Mouse (Mus musculus) MN1 (cell line): Measurements from ENCODE around the gene Mindy4b-ps.
"Not testable (repeated sequence)": the region's sequence is repeated elsewhere in the genome, so short reads cannot be mapped to it uniquely, and the experiment has no call there.

Experiments
- DNase-seq: peaks from one replicate; pipeline ENCODE4 v3.0.0-alpha.2; 2016; ENCODE audit warnings: low spot score

Gene Mindy4b-ps

DNA sequence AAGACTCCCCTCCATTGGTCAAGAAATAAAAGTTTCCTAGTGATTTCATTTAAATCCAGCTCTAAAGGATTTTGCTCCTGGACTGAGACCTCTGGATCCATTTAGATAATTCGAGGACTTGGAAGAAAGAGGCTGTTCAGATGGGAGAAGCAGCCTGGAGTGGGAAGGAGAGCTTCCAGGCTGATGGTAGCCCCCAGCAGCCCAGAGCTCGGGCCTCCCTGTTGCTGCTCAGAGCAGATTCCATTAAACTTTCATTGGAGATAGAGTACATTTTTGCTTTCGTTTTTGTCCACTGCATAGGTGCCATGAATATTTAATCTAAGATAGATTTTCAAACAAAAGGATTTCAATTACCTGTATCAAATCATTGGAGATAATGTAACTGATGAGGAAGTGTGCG is at the start of gene Mindy4b-ps:
Gene Mindy4b-ps (minus strand): TSS at position 101 of the 400 bp plus-strand sequence.
- DNase-seq, result no peak

GRCm38 (mm10) chr3:58871882-58872281 is 49.8 kb upstream of the Mindy4b-ps start:
- DNase-seq, result not testable (repeated sequence)

DNA sequence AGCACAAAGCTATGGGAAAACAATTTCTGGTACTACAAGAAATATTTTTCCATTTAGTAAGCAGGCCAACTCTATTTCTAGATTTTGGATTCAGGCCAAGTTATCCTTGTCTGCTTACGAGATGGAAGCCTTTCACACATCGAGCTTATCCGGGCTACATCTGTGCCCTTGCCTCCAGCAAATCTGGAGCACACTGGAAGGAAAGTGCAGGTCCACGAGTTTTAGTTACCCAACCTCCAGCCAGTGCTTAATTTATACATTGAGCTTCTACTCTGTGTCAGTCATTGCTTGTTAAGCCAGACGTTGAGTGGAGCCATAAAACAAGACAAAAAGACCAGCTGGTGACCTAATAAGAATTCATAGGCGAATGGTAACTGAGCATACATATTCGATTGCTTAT is 43.6 kb upstream of the Mindy4b-ps start:
- DNase-seq, result no peak

DNA sequence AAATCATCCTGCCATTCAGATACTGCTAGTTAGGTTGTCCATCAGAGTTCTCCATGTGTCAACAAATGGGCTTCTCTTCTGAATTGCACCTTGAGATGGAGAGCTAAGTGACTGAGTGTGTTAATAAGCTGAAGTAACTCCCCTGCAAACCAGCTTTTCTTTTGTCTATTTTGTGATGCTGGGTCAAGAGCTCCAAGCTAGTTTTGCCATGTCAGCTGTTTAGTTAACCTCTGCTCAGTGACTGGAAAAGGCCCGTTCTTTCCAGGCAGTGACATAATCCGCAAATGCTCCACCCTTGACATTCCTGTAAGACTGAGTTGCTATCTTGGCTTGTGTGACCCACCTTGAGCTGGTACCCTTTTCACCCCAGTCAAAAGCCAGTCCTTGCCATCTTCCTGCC is 40.9 kb upstream of the Mindy4b-ps start:
- no peak for DNase-seq

DNA sequence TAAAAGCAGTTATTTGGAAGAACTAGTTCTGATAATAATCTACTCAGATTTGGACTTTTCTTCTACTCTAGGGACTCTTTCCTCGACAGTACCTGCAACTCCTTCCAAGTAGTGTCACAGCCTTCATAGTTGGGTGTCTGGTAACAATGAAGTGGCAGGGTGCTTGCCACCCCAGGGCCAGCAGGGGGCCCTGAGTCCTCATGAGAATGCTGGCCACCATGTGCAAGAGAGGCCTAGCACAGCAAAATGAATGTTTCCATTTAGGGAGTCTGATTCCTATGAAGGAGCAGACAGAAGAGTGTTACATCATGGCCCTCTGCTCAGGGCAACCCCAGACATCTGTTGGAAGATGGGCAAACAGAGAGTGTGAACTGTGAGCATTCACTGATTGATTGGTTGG is 21.3 kb upstream of the Mindy4b-ps start:
- no peak for DNase-seq

DNA sequence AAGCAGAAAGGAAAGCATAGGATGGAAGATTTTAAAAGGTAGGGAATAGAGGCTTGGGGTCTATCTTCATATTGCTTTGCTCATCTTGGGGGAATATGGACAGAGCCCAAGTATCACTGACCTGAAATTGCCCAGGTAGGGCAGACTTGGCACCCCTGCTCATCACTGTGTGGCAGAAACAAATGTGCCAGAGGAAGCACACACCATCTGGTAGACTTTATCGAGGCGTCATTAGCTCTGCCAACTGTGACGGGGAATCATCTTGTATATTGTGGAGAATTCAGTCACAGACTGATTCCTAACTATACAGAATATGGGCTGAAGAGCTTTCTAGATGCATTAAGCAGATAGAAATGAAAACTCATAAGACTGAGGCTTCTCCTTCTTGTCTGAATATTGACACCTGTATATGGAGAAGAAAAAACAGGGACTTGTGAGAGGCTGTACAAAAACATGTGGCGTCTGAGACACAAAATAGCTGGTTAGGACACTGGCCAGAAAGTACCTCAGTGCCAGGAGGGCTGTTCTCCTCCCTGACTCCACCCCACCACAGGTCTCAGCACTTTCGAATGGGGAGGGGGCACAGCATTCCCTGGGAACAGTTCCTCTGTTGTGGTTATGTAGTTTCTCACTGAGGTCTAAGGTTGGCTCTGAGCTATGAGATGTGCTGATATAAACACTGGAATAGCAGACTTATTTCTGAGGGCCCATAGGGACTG is 11.5 kb upstream of the Mindy4b-ps start:
- no peak for DNase-seq

GRCm38 (mm10) chr3:58832888-58833287 is 10.8 kb upstream of the Mindy4b-ps start:
- DNase-seq, result no peak

- no peak for DNase-seq
Measured at GRCm38 (mm10) chr3:58831586-58831985, 9.5 kb upstream of the Mindy4b-ps start.

DNA sequence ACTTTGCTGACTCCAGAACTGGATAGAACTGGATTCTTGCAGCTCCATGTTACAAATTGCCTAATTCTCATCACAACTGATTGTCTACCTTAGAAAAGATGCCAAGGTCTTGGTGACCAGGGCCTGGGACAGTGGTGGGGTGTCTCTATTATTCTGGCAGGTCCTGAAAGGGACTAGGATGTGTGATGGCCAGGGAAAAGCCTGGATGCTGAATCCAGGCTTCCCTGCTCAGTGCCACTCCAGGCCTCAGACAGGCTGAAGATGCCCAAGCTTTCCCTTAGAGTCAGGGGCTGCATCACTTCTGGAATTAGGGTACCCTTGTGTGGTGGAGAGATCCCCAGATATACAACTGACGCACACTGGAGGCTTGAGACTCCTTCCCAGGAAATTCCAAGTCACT is 7.8 kb upstream of the Mindy4b-ps start:
- DNase-seq, result no peak

DNA sequence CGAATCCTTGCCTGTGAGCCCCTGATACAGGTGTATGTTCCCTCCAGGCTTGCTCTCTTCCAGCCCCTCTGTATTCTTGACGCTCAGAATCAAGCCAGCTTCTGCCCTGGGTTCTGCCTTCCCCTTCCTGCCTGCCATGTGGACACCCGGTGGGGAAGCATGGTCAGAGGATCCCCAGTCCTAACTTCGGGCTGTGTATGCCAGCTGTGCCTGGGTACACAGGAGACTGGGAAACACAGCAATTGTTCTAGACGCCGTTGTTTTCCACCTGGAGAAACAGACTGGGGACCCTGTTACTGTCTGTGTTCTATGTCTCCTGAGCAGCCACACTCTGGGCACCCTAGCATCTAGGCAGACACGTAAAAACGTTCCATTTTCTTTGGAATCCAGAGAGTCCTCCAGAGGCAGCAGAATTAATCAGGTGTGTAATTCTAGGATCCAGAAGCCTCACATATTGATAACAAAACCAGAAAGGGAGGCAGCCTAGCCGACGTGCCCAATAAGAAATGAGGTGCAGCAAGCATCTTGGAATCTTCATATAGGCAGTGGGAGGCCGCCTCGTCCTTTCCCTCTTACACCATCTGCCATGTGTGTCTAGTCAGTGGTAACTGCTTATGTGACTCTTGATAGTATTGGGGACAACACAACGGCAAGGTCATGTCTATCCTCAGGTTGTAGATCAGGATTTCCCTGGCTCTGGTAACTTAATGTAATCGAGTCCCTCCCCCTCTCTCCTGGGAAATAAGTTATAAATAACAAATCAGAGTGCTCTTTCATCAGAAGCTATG is 6.4 kb upstream of the Mindy4b-ps start:
- DNase-seq, result no peak

- DNase-seq, result no peak
Measured at GRCm38 (mm10) chr3:58826266-58826665, 4.2 kb upstream of the Mindy4b-ps start.

DNA sequence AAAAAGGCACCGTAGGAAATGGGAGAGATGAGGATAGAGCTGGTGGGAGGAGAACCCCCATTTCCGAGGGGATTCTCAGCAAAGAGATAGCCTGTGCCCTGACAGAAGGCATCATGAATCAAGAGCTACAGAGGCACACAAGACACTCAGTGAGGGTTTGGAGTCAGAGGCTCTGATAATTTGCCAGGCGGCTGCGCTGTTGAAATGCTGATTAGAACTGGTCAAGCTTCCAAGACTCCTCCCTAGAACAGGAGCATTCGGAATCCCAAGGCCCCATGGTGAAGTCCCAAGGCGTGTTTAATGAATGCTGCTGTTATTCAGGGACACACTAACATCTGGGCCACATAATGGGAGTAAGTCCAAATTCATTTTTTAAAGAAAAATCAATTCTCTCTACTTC is 4.8 kb downstream of the Mindy4b-ps start:
- no peak for DNase-seq

DNA sequence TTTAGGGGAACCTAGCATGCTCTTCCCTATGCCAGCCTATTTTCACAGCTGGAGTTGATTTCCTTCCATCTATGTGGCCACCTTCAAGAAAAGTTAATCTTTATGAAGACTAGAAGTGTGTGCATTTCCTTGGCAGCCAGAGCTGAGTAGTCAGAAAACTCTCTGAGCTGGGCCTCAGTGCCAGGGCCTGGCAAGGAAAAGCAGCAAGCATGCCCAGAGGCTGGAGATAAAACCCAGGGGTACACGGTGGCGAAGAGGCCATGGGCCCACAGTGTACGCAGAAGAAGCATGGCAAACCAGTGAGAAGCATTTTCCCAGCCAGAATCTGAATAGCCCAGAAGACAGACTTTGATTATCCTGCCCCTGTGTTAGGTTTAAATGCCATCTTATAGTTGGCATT is 7.9 kb downstream of the Mindy4b-ps start:
- no peak for DNase-seq

- DNase-seq, result no peak
Measured at GRCm38 (mm10) chr3:58810353-58810752, 11.8 kb downstream of the Mindy4b-ps start.

DNA sequence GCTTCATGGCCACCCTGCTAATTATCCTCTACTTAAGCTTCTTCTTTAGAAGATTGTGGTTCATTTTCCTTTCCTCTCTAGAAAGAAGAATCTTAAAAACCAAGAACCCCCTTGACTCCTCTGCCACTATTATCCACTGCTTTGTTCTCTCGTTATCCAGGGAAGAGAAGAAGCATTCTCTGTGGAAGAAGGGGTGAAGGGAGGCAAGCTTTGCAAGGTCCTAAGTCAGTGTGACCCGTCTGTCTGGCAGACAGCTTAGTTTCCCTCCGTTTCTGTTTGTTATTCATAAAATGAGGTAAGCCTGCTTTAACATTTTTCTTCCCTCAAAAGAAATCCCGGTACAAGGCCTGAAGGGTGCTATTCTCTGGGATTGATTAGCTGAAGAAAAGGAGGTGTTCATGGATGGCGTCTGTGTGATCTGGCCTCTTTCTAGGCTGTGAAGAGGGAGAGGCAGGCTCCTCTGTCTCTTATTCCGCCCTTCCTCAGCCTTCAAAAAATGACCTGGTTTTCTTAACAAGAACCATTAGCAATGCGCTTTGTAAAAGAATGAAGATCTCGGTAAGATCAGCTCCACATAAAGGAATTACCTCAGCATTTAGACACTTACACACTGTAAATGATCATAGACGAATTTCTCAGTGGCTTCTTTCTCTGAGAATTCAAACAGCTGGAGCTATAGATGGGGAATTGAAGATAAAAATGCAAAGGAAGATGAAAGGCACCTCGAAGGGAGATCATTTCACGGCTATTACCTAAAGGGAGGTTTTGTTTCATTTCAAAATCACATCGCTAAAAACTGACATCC is 12.8 kb downstream of the Mindy4b-ps start:
- DNase-seq, result no peak

GRCm38 (mm10) chr3:58808636-58809035 is 13.5 kb downstream of the Mindy4b-ps start:
- no peak for DNase-seq

GRCm38 (mm10) chr3:58804745-58805144 is 17.4 kb downstream of the Mindy4b-ps start:
- no peak for DNase-seq

- DNase-seq, result no peak
Measured at GRCm38 (mm10) chr3:58798676-58799075, 23.4 kb downstream of the Mindy4b-ps start.

DNA sequence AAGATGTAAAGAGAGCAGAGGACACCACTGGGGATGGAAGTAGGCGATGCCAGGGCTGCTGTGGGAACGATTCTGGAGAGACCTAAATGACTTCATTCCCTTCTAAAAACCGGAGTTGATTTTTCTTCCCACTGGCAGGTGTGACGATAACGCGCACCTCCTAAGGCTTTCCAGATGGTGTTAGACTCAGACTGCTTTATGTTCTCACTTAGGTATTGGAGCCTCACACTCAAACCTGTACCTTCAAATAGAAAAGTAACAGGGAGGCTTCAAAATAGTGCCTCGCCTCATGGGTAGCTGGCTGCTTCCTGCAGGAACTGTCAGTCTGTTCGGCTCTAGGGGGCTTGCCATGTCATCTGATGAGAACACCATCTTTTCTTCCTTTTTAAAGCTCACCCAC is 23.9 kb downstream of the Mindy4b-ps start:
- no peak for DNase-seq

GRCm38 (mm10) chr3:58789473-58789872 is 32.6 kb downstream of the Mindy4b-ps start:
- no peak for DNase-seq

DNA sequence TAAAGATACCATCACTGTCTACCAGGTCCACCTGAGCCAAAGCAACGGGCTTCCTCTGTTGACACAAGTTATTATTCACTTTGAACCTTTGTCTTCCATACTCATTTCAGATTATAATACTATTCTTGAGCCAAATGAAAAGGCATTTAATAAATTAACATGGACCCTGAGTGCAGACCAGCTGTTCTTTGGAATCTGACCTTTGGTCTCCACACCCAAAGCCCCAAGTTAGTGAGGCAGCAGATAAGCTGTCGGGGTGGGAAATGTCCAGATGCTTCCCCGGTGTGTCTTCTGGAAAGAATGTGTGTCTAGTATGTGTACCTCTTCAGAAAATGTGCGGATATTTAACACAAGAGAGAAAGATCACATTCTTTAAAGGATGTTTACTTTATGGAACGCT is 33.1 kb downstream of the Mindy4b-ps start:
- no peak for DNase-seq

DNA sequence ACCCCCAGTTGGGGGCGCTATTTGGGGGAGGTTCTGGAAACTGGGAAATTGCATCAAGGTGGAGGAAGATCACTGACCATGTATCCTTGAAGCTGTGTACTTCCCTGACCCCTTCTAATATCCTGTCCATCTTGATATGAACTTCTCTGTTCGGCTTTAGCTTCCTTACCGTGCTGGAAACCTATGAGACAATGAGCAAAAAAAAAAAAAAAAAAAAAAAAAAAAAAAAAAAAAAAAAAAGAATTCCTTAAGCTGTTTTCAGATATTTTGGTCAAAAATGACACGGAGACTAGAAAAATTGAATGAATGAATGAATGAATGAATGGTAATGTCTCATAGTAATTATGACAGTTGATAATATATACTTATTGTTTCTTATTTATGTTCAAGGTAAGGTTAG is 35.6 kb downstream of the Mindy4b-ps start:
- no peak for DNase-seq

DNA sequence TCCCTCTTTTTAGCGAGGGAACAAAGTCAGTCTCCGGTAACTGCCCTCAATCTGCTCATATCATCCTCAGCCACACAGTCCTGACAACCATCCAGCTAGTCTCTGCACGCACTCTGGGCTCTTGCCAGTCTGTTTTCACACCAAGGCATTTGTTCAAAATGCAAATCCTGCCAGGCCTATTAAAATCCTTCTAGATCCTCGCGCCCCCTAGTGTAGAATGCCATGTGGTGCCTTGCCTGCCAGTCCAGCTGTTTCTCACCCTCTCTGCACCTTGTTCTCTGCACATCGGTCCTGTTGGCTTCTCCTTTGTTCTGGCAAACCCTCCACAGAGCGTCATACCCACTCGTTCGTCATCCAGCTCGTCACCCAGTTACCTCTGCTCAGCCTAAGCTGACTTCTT is 36.2 kb downstream of the Mindy4b-ps start:
- DNase-seq, result peak; percentile 68
